14 mouse cellular contexts compared by ENCODE assay signal in genomic region chr9:66600551-66600950, GRCm38 (mm10).
"Had no signal": no experiment of that assay in that cellular context is flagged by ENCODE, and none has a peak within 500 bp of the region (broad histone marks: within the 10 kb centered on the region; RNA-seq: fewer than 3 reads in every experiment).

No protein-coding gene starts in this region.

- H3K27me3 ChIP-seq: intestine, embryonic 15.5 days; limb, embryonic 15.5 days; neural tube, embryonic 12.5 days had no signal

- DNase-seq: kidney, adult 18-20 months; lung, adult 18-20 months; lung, postnatal 36 days; midbrain, embryonic 14.5 days; right cerebral cortex, postnatal 4 days; spleen, adult 18-20 months; thymus, postnatal 14 days had no signal

- H3K9ac ChIP-seq: intestine, embryonic 15.5 days; limb, embryonic 15.5 days; neural tube, embryonic 12.5 days had no signal

- H3K4me2 ChIP-seq: intestine, embryonic 15.5 days; limb, embryonic 15.5 days; neural tube, embryonic 12.5 days had no signal

- H3K36me3 ChIP-seq: intestine, embryonic 15.5 days; limb, embryonic 15.5 days; midbrain, embryonic 10.5 days; neural tube, embryonic 12.5 days had no signal

- H3K9me3 ChIP-seq: intestine, embryonic 15.5 days; limb, embryonic 15.5 days; midbrain, embryonic 10.5 days; neural tube, embryonic 12.5 days had no signal

- H3K27ac ChIP-seq: intestine, embryonic 15.5 days; left cerebral cortex, adult 2 months; limb, embryonic 15.5 days; neural tube, embryonic 12.5 days had no signal

- ATAC-seq: intestine, embryonic 15.5 days; lung, postnatal 0 days had no signal

- H3K4me3 ChIP-seq: intestine, embryonic 15.5 days; left cerebral cortex, adult 2 months; limb, embryonic 15.5 days; midbrain, embryonic 10.5 days; myocyte; neural tube, embryonic 12.5 days had no signal
